Mouse (Mus musculus): ENCODE data around the gene Fam189a2. TPM values are rescaled to one million over a fixed set of nuclear protein-coding genes. Genes with fewer than 3 reads are reported as not detected.
A peak's percentile ranks its signal among the peaks of the same experiment; 100 is the strongest.

Fam189a2 gene
- total and polyA plus RNA-seq, 2 experiments from 2014 or later, result 2.5 to 16.9 TPM

DNA sequence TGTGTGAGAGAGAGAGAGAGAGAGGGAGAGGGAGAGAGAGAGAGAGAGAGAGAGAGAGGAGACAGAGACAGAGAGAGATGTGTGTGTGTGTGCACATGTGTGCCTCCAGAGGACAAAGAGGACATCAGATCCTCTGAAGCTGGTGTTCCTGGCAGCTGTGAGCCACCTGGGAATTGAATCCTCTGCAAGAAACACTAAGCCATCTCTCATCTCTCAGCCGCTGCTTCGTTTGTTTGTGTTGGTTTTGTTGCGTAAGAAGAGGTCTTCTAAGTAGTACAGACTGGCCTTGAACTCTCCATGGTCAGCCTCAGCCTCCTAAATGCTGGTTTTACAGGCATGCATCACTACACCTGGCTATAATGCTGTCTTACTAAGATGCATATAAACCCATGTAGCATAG, 12.9 kb downstream of the Fam189a2 start:
- Histone ChIP-seq H3K4me2 (ENCODE audit: low read depth, low read length, poor library complexity, severe bottlenecking) (no peak overlapping the region), H3K4me3 (ENCODE audit: low read depth, low read length) (no peak overlapping the region), H3K9me3 (ENCODE audit: low read length) (no peaks in the 10 kb centered on the region), H3K9ac (replicated peaks; ENCODE audit: low read length, poor library complexity, severe bottlenecking) (no peak overlapping the region), H3K27ac (ENCODE audit: low read depth, low read length) (no peak overlapping the region), H3K4me1 (ENCODE audit: insufficient read depth, low read length) (peaks cover 7% of the 10 kb centered on the region; the same call in 1 of the 2 replicates), H3K36me3 (ENCODE audit: insufficient read depth, low read length) (no peaks in the 10 kb centered on the region), H3K27me3 (ENCODE audit: insufficient read depth, low read length) (no peaks in the 10 kb centered on the region)
- WGBS, result 45% methylated on average over 3 of the region's 3 CpGs
- no peak for TF ChIP-seq CTCF (IDR thresholded peaks at IDR 0.05)
- ATAC-seq (ENCODE audit: low FRiP score), result no peak
- peak; percentile 22 for DNase-seq (ENCODE audit: low spot score)

DNA sequence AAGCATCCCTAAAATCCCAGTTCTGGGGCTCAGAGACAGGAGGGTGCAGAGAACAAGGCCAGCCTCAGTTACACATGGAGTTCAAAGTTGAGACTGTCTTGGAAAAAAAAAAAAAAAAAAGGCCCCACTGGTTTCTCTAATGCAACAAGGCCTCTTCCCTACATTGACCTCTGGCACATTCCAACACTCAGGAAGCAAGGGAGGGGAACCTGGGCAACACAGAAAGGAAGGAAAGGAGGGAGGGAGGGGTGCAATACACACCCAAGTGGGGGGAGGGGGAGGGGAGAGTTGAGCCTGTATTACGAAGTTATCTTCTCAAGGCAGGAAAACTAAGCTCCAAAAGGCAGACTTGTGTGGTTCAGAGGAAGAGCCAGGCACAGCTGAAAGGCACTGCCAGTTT, 13.4 kb downstream of the Fam189a2 start:
- Histone ChIP-seq H3K36me3 (ENCODE audit: insufficient read depth, low read length) (no peaks in the 10 kb centered on the region), H3K4me1 (ENCODE audit: insufficient read depth, low read length) (peaks cover 7% of the 10 kb centered on the region; the same call in 1 of the 2 replicates), H3K9ac (replicated peaks; ENCODE audit: low read length, poor library complexity, severe bottlenecking) (no peak overlapping the region), H3K9me3 (ENCODE audit: low read length) (no peaks in the 10 kb centered on the region), H3K4me2 (ENCODE audit: low read depth, low read length, poor library complexity, severe bottlenecking) (no peak overlapping the region), H3K27me3 (ENCODE audit: insufficient read depth, low read length) (no peaks in the 10 kb centered on the region), H3K27ac (ENCODE audit: low read depth, low read length) (peak overlapping the region; percentile 55), H3K4me3 (ENCODE audit: low read depth, low read length) (no peak overlapping the region)
- ATAC-seq (ENCODE audit: low FRiP score) (no peak), DNase-seq (ENCODE audit: low spot score) (no peak)
- TF ChIP-seq CTCF (IDR thresholded peaks at IDR 0.05), result no peak
- 28% methylated on average over 1 of the region's 1 CpGs for WGBS

DNA sequence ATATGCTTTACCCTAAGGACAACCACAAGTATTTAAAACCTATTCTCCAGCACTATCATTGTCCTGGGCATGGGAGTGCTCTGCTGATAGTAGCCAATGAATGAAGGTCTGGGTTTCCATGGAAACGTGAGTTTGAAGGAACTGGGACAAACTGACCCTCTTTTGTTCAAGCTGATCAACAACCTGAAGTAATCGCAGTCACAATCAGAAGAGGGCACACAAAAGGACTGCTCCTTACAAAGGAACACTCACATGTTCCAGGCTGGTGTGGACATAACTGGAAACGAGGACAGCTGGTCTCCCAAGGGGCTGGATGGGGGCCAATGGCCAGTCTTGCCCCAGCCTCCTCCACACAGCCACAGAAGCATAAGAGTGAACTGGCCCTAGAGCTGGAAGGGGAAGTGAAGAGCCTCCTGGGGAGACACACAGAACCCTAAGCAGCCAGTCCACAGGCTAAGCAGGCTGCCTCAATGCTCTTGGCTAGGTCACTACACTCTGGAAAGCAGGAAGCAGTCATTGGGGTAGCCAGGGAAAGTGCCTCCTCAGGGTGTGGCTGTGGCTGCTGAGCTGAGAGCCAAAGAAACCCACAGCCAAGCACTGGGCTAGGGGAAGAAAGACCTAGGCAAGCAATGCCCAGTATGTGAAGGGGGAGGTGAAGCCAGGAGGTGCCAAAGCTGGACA, 14.0 kb downstream of the Fam189a2 start:
- no peak for TF ChIP-seq CTCF (IDR thresholded peaks at IDR 0.05)
- no peak overlapping the region for H3K9ac ChIP-seq (replicated peaks; ENCODE audit: low read length, poor library complexity, severe bottlenecking)
- H3K4me2 ChIP-seq (ENCODE audit: low read depth, low read length, poor library complexity, severe bottlenecking), result no peak overlapping the region
- H3K4me3 ChIP-seq (ENCODE audit: low read depth, low read length), result no peak overlapping the region
- no peaks in the 10 kb centered on the region for H3K36me3 ChIP-seq (ENCODE audit: insufficient read depth, low read length)
- peak; percentile 58 for ATAC-seq (ENCODE audit: low FRiP score)
- H3K4me1 ChIP-seq (ENCODE audit: insufficient read depth, low read length), result peaks cover 7% of the 10 kb centered on the region; the same call in 1 of the 2 replicates
- H3K9me3 ChIP-seq (ENCODE audit: low read length), result no peaks in the 10 kb centered on the region
- 14% methylated on average over 3 of the region's 3 CpGs for WGBS
- H3K27ac ChIP-seq (ENCODE audit: low read depth, low read length), result peak overlapping the region; percentile 55
- peak; percentile 57 for DNase-seq (ENCODE audit: low spot score)
- H3K27me3 ChIP-seq (ENCODE audit: insufficient read depth, low read length), result no peaks in the 10 kb centered on the region

DNA sequence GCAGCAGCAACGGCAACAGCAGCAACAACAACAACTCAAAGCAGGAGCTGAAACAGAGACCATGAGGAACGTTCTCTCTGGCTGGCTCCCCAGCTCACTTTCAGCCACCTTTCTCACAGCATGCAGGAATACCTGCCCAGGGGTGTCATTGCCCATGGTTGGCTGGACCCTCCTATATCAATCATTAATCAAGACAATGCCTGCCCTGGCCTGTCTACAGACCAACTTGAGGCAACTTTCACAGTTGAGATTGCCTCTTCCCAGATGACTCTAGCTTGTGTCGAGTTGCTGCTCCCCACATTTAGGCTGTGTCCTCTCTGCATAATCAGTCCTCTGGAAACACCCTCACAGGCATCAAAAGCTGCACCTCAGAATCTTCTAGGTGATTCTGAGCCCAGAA, 17.6 kb downstream of the Fam189a2 start:
- Histone ChIP-seq H3K4me3 (ENCODE audit: low read depth, low read length) (no peak overlapping the region), H3K27me3 (ENCODE audit: insufficient read depth, low read length) (no peaks in the 10 kb centered on the region), H3K4me1 (ENCODE audit: insufficient read depth, low read length) (peaks cover 7% of the 10 kb centered on the region; the same call in 1 of the 2 replicates), H3K9ac (replicated peaks; ENCODE audit: low read length, poor library complexity, severe bottlenecking) (no peak overlapping the region), H3K4me2 (ENCODE audit: low read depth, low read length, poor library complexity, severe bottlenecking) (no peak overlapping the region), H3K9me3 (ENCODE audit: low read length) (no peaks in the 10 kb centered on the region), H3K27ac (ENCODE audit: low read depth, low read length) (no peak overlapping the region), H3K36me3 (ENCODE audit: insufficient read depth, low read length) (no peaks in the 10 kb centered on the region)
- WGBS, result 86% methylated on average over 3 of the region's 3 CpGs
- no peak for ATAC-seq (ENCODE audit: low FRiP score)
- no peak for TF ChIP-seq CTCF (IDR thresholded peaks at IDR 0.05)
- DNase-seq (ENCODE audit: low spot score), result no peak

DNA sequence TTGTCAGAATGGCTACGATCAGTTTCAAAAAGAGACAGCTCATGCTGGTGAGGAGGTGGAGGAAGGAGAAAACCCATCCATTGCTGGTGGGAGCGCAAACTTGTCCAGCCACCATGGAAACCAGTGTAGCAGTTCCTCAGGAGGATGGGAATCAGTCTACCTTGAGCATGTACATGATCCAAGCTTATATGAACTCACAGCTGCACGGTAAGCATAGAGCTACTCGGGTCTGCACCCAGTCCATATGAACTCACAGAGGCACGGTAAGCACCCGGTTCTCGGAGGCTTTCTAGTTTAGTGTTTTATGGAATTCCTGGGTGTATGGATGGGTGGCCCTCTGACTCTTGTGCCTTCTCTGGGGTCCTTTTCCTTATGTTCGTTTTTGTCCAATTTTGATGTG, 18.3 kb downstream of the Fam189a2 start:
- DNase-seq (ENCODE audit: low spot score), result no peak
- Histone ChIP-seq H3K36me3 (ENCODE audit: insufficient read depth, low read length) (no peaks in the 10 kb centered on the region), H3K9me3 (ENCODE audit: low read length) (no peaks in the 10 kb centered on the region), H3K4me3 (ENCODE audit: low read depth, low read length) (no peak overlapping the region), H3K4me1 (ENCODE audit: insufficient read depth, low read length) (peaks cover 7% of the 10 kb centered on the region; the same call in 1 of the 2 replicates), H3K27ac (ENCODE audit: low read depth, low read length) (no peak overlapping the region), H3K27me3 (ENCODE audit: insufficient read depth, low read length) (no peaks in the 10 kb centered on the region), H3K9ac (replicated peaks; ENCODE audit: low read length, poor library complexity, severe bottlenecking) (no peak overlapping the region), H3K4me2 (ENCODE audit: low read depth, low read length, poor library complexity, severe bottlenecking) (no peak overlapping the region)
- no peak for ATAC-seq (ENCODE audit: low FRiP score)
- TF ChIP-seq CTCF (IDR thresholded peaks at IDR 0.05), result no peak
- WGBS, result 94% methylated on average over 8 of the region's 8 CpGs

DNA sequence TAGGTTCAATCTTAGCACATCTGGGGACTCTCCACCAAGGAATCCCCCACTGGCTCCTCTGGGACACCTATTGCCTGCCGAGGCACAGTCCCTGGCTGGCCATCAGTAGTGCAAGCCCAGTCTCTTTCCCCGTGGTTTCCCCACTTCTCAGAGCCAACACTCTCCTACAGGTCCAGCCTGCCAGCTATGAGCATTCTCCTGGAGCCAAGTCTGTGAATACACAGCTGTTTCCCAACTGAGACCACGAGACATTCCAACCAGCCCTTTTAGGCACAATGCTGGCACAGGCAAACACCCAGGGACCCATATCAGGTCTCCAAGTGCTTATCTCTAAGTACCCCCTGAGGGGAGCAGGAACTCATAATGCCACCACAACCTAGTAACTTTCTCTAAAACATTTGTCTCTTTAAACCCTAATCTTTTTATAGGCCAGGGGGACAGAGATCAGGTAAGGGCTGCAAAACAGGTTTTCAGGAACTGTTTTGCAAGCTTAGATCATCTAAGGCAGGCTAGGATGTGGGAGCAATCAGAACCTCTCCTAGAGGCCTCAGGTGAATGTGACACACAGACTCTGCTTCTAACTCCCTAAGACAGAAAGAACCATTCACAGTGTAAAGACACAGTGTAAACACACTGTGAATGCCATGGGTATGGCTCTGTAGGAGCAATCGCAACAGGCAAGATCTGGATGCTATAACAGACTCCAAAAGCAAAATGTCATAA, 23.0 kb downstream of the Fam189a2 start:
- H3K4me3 ChIP-seq (ENCODE audit: low read depth, low read length), result no peak overlapping the region
- DNase-seq (ENCODE audit: low spot score) (peak; percentile 32), ATAC-seq (ENCODE audit: low FRiP score) (no peak)
- no peak overlapping the region for H3K27ac ChIP-seq (ENCODE audit: low read depth, low read length)
- no peak for TF ChIP-seq CTCF (IDR thresholded peaks at IDR 0.05)
- H3K4me1 ChIP-seq (ENCODE audit: insufficient read depth, low read length), result no peaks in the 10 kb centered on the region
- H3K4me2 ChIP-seq (ENCODE audit: low read depth, low read length, poor library complexity, severe bottlenecking), result no peak overlapping the region
- H3K36me3 ChIP-seq (ENCODE audit: insufficient read depth, low read length), result no peaks in the 10 kb centered on the region
- H3K9me3 ChIP-seq (ENCODE audit: low read length), result no peaks in the 10 kb centered on the region
- H3K9ac ChIP-seq (replicated peaks; ENCODE audit: low read length, poor library complexity, severe bottlenecking), result no peak overlapping the region
- H3K27me3 ChIP-seq (ENCODE audit: insufficient read depth, low read length), result no peaks in the 10 kb centered on the region
- WGBS, result 69% methylated on average over 4 of the region's 4 CpGs

Data from midbrain, postnatal 0 days (tissue).